Mouse (Mus musculus) thymus, postnatal 14 days (tissue): ENCODE results near the gene Snn.
"Not testable (repeated sequence)": the region's sequence is repeated elsewhere in the genome, so short reads cannot be mapped to it uniquely, and the experiment has no call there.

Experiments used
- DNase-seq: peaks from one replicate; pipeline ENCODE4 v3.0.0; 2021

Snn gene

DNA sequence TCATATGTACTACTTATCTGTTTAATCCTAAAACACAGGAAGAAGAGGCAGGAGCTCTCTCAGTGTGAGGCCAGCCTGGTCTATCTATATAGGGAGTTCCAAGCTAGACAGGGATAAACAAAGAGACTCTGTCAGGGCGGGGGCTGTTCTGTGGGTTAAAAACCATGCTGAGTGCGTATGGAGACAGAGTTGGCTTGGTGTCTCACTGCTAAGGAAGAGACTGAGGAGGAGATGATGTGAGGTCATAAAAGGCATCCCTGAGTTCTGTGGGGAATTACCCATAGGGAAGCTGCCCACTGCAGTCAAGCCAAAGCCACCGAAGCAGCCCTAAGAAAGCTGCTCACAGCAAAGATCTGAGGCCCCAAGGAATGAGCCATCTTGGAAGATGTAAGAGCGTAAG is at the start of gene Snn:
Gene Snn (plus strand): TSS at position 301 of the 400 bp plus-strand sequence.
- DNase-seq: no peak

DNA sequence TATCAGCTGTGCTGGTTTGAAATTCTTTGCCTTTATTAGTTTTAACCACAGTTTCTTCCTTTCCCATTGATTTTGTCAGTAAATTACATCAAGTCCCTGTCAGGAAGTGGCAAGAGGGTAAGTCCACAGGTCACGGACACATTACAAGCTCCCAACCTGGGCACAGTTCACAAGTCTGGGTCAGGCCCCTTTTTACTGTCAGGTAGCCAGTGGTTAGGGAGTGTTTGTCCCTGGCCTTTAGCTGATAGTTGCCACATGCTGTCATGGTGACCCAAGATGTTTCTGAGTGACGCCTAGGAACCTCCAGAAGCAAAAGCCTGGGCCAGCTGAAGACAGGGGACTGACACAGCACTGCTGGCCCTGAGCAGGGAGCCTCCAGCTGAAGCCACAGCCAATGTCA is 49.5 kb upstream of the Snn start:
- no peak for DNase-seq

- no peak for DNase-seq
These were observed 48.8 kb upstream of the Snn start for GRCm38 (mm10) chr16:11011939-11012338.

GRCm38 (mm10) chr16:11012571-11013463 is 47.9 kb upstream of the Snn start:
- DNase-seq: peak; percentile 41

GRCm38 (mm10) chr16:11013464-11014147 is 47.1 kb upstream of the Snn start:
- not testable (repeated sequence) for DNase-seq

- DNase-seq: no peak
These were observed 46.3 kb upstream of the Snn start for GRCm38 (mm10) chr16:11014407-11014806.

DNA sequence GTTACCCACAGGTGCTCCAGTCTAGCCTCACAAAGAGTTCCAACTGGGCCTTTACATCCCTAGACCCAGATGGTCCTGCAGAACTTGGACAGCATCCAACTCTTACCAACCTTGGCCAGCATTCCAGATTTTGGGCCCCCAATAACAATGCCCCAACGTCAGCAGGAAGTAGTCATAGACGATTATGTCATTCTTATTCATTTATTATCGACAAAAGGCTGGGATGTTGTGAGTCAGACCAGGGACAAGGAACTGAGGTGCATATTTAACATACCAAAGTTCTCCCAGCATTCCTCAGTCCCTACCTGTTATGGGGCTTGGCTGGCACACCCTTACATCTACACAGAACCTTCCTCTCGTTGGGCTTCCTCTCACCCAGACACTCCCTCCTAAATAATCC is 44.4 kb upstream of the Snn start:
- no peak for DNase-seq

GRCm38 (mm10) chr16:11017807-11018595 is 42.7 kb upstream of the Snn start:
- no peak for DNase-seq

- DNase-seq: no peak
These were observed 39.2 kb upstream of the Snn start for GRCm38 (mm10) chr16:11021403-11022112.

GRCm38 (mm10) chr16:11022113-11022489 is 38.6 kb upstream of the Snn start:
- DNase-seq: no peak

GRCm38 (mm10) chr16:11023618-11024017 is 37.1 kb upstream of the Snn start:
- DNase-seq: no peak

DNA sequence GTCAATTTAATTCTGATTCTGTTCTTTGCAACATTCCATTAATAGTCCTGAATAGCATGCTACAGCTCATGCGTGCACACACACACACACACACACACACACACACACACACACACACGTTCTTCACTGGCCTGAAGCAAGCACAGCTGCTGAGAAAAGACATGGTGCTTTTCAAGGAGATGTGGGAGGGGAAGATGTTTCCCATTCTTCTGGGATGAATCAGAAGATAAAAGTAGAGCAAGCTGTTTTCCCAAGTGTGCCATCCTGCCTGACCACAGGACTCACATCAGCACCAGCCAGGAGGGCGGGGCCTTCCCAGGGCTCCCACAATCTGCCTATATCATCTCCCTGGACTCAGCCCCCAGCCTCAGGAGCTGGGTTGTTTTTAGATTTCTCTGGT is 35.9 kb upstream of the Snn start:
- no peak for DNase-seq

DNA sequence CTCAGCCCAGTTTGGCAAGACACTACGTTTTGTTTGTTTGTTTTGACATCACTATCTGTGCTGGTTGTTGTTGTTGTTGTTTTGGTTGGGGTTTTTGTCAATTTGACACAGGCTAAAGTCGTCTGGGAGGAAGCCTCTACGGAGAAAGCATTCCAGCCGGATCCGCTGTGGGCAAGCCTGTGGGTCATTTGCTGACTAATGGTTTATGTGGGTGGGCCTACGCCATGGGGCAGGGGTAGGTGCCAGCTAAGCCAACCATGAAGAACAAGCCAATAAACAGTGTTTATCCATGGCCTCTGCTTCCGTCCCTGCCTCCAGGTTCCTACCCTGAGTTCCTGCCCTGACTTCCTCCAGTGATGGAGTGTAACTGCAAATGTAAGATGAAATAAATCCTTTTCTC is 32.5 kb upstream of the Snn start:
- no peak for DNase-seq

GRCm38 (mm10) chr16:11030844-11031243 is 29.9 kb upstream of the Snn start:
- DNase-seq: no peak

DNA sequence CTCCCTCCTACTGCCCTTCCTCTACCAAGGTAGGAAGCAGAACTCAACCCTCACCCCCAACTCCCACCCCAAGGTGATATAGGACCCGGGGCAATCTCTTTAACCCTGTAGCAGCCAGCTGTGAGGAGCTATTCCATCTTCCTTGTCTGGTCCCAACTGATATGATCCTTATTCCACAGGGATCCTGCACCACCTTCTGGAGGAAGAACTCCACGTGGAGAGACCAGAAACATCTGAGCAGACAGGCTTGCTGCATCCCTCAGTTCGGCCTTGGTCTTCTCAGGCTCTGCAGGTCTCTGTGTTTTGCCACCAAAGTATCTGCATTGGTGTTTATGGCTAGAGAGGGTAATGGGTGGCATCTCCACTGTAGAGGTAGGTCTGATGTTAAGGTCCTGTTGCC is 29.4 kb upstream of the Snn start:
- no peak for DNase-seq

DNA sequence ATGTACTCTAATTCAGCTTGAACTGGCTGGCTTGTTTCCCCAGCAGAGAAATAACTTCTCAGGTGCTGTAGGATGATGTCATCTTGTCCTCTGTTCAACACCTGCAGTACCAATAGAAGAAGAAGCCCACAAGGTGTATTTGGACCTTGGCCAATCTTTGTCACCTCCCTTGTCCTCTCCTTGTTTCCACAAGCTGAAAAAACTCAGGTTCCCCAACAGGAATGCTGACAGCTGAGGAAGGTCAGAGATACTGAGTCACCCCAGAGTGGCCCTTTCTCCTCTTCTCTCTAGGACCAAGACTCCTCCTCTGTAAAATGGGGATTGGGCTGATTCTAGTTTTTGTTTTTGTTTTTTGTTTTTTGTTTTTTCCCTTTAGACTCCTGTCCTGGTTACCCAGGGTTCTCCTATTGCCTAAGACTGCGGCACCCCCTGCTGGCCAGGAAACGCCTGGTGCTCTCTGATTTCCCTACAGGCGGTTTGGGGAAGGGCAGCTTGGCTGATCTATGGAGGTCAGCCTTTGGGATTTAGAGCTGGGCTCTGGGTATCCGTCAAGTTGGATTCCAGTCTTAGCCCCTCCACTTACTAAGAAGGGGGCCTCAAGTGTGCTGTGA is 26.4 kb upstream of the Snn start:
- DNase-seq: peak; percentile 87

DNA sequence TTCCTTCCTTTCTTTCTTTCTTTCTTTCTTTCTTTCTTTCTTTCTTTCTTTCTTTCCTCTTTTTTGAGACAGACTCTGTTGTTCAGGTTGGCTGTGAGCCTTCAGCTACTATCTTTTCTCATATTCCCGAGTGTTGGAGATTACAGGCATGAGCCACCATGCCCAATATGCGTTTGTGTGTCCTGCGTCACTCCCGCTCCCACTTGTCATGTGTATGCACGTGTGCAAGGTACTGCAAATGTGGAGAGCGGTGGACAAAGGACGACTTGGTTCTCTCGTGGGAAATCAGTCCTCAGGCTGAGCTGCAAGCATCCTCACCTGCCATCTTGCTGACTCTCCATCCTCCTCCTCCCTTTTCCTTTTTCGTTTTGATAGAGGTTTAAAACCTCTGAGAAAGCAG is 25.5 kb upstream of the Snn start:
- no peak for DNase-seq

GRCm38 (mm10) chr16:11035790-11036431 is 24.8 kb upstream of the Snn start:
- peak; percentile 79 for DNase-seq

DNA sequence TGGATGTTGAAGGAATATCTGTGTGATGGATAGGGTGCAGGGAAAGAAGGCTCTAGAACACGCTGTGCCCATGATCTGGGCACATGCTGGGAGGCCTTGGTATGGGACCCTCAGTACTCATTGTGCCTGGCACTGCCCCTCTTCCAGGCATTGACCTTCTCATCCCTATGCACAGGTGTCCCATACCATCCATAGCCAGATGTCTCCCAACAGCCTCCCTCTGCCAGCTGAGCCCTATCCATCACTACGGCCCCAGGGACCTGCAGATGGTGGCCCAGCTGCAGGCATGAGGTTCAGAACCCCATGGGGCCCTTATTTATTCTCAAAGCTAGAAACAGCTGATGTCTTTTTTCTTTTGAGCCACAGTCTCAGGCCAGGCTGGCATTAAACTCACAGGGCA is 20.1 kb upstream of the Snn start:
- no peak for DNase-seq

DNA sequence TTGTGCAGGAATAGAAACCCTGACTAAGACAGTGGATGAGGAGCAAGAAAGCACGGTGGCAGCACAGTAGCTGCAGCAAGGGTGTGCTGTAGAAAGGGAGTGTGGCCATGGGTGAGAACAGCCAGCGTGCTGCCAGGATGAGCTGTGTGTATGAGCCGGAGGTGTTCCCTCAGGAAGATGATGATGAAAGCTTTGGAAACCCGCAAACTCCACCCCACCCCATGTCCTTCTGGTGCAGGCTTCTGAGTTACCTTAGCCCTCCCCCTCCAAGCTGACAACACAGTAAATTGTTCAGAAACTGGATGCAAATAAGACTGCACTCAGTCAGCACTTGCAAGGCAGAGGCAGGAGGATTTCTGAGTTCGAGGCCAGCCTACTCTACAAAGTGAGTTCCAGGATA is 17.5 kb upstream of the Snn start:
- no peak for DNase-seq

- no peak for DNase-seq
These were observed 14.3 kb upstream of the Snn start for GRCm38 (mm10) chr16:11046437-11046836.

GRCm38 (mm10) chr16:11047130-11047529 is 13.6 kb upstream of the Snn start:
- DNase-seq: no peak
